Mouse (Mus musculus) left cerebral cortex, postnatal 14 days (tissue): ENCODE data around the gene Trem3. TPM values are rescaled to one million over a fixed set of nuclear protein-coding genes. Genes with fewer than 3 reads are reported as not detected.
A peak's percentile ranks its signal among the peaks of the same experiment; 100 is the strongest.

Source experiments
- DNase-seq, 2 experiments: peaks; one replicate each; pipeline ENCODE4 v3.0.0; 2021 to 2022; ENCODE audit warnings: low spot score in 2 of 2, mixed read lengths in 1 of 2
- intact Hi-C: fragments of 180-260 bp; cut with DNase I; formaldehyde crosslinking; loops from one replicate; pipeline ENCODE4 v1.15.1; 2025
- long read RNA-seq, 2 experiments: library from polyadenylated mRNA; stranded (forward); transcript quantifications; one replicate each; pipeline ENCODE4 v2.0.0; 2021
- total RNA-seq, 2 experiments: library from RNA; stranded (reverse); gene quantifications; 2 replicates each; pipeline ENCODE4 v1.2.3; 2021

The Trem3 gene
- total RNA-seq, result under 1 TPM; 0.48 to 0.57 TPM
- long read RNA-seq, experiment 1, partial matches to known transcripts, result 1 of 1 reads
- long read RNA-seq, experiment 1, other reads (novel, unspliced or antisense), result 0 of 1 reads
- long read RNA-seq, experiment 2, partial matches to known transcripts, result 2 of 2 reads
- long read RNA-seq, experiment 2, other reads (novel, unspliced or antisense), result 0 of 2 reads

- intact Hi-C loops, result no loop called here
- DNase-seq, result no peak
Measured at GRCm38 (mm10) chr17:48247221-48247928, at the start of gene Trem3. Gene Trem3, plus strand, starts transcription at chr17:48247777.

DNA sequence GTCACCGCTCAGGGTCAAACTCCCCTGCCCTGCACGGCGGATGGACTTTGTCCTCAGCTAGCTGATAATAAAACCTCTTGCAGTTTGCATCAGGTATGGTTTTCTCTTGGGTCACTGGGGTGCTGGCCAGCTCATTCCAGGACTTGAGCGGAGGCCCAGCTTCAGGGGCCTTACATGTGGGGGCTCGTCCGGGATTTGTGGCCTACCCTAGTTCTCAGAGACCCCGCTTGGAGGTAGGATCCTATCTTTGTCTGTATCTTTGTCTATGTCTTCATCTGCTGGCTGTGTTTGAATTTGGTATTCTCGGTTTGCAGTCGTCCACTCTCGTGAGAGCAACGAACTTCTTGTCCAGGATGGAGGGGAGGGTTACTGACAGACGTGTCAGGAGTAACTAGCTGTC lies 44.5 kb upstream of the Trem3 start:
- DNase-seq, result no peak
- intact Hi-C loops, result no loop called here

DNA sequence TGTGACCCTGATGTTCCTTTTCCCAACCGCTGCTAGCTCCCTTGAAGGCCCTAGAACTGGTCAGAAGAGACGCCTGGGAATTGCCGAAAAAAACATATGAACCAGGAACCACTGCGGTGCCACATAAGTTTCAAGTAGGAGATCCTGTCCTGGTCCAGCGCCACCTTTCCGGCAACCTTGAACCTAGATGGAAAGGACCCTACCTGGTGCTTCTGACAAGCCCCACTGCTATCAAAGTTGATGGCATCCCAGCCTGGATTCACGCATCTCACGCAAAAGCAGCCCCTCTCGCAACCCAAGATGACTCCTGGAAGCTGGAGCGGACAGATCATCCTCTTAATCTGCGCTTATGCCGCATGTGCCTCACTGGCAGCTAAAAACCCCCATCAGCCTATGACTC lies 35.0 kb upstream of the Trem3 start:
- intact Hi-C loops, result no loop called here
- no peak for DNase-seq

- DNase-seq, result no peak
- intact Hi-C loops, result no loop called here
Measured at GRCm38 (mm10) chr17:48213511-48213910, 34.1 kb upstream of the Trem3 start.

- intact Hi-C loops, result no loop called here
- DNase-seq, result no peak
Measured at GRCm38 (mm10) chr17:48215429-48215828, 32.1 kb upstream of the Trem3 start.

- no peak for DNase-seq
- intact Hi-C loops, result no loop called here
Measured at GRCm38 (mm10) chr17:48230680-48231079, 16.9 kb upstream of the Trem3 start.

DNA sequence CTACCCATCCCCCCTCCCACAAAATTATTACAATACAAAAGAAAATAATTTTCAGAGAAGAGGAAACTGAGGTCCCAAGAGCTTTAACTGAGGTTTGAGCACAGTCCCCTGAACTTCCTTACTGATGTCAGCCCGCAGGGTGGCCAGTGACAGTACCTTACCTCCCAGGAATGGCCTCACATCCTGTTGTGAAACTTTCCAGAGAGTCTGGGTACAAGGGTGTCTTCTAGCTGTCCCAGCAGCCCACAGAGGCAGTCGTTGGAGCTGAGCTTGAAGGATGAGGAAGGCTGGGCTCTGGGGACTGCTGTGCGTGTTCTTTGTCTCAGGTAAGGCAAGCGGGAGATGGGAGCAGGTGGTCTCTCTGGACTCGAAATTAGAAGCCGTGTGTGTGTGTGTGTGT lies 15.1 kb upstream of the Trem3 start, which contains the start of gene Trem1:
Gene Trem1, plus strand, starts transcription at position 251 of the 400 bp plus-strand sequence.
- intact Hi-C loops, result no loop called here
- no peak for DNase-seq

GRCm38 (mm10) chr17:48233789-48234188 lies 13.8 kb upstream of the Trem3 start:
- DNase-seq, result no peak

DNA sequence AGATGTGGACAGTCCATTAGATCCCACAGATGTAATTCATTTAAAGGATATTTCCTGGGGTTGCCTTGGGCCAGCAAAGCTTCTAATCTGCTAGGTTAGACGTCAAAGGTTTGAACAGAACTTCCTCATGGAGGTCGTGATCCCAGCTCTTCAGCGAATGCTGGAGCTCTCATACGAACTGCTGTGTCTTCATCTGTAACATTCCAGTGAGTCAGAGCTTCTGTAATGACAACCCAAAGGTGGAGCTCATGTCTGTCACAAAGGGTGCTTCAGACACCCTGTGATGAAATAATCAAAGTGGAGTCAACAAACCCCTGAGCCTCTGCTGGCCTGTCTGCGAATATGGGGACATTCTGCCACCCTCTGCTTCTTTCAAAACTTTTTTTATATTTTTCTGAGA lies 13.0 kb upstream of the Trem3 start:
- intact Hi-C loops, result no loop called here
- DNase-seq, result no peak

More at GRCm38 (mm10) chr17:48233789-48234188, 13.8 kb upstream of the Trem3 start:
- intact Hi-C loops, result no loop called here

GRCm38 (mm10) chr17:48235773-48236370 lies 11.7 kb upstream of the Trem3 start:
- intact Hi-C loops, result no loop called here

GRCm38 (mm10) chr17:48237621-48238020 lies 10.0 kb upstream of the Trem3 start:
- intact Hi-C loops, result no loop called here
- no peak for DNase-seq

More at GRCm38 (mm10) chr17:48235773-48236370, 11.7 kb upstream of the Trem3 start:
- DNase-seq, result no peak

GRCm38 (mm10) chr17:48249039-48249438 lies 1.5 kb downstream of the Trem3 start:
- intact Hi-C loops, result no loop called here
- DNase-seq, result peak in 1 of 2 experiments; percentile 17

DNA sequence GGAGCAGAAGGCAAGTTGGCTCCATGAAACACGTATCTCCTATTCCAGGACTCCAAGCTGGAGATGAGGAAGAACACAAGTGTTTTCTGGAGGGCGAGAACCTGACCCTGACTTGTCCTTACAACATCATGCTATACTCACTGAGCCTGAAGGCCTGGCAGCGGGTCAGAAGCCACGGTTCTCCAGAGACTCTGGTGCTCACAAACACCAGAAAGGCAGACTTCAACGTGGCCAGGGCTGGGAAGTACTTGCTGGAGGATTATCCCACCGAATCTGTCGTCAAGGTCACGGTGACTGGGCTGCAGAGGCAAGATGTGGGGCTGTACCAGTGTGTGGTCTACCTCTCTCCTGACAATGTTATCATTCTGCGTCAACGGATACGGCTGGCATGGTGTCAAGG lies 1.9 kb downstream of the Trem3 start:
- DNase-seq, result no peak
- intact Hi-C loops, result no loop called here

- intact Hi-C loops, result no loop called here
- no peak for DNase-seq
Measured at GRCm38 (mm10) chr17:48250631-48251030, 3.1 kb downstream of the Trem3 start.

- intact Hi-C loops, result no loop called here
- DNase-seq, result no peak
Measured at GRCm38 (mm10) chr17:48256575-48256974, 9.0 kb downstream of the Trem3 start.

GRCm38 (mm10) chr17:48261868-48262267 lies 14.3 kb downstream of the Trem3 start:
- intact Hi-C loops, result no loop called here
- no peak for DNase-seq

DNA sequence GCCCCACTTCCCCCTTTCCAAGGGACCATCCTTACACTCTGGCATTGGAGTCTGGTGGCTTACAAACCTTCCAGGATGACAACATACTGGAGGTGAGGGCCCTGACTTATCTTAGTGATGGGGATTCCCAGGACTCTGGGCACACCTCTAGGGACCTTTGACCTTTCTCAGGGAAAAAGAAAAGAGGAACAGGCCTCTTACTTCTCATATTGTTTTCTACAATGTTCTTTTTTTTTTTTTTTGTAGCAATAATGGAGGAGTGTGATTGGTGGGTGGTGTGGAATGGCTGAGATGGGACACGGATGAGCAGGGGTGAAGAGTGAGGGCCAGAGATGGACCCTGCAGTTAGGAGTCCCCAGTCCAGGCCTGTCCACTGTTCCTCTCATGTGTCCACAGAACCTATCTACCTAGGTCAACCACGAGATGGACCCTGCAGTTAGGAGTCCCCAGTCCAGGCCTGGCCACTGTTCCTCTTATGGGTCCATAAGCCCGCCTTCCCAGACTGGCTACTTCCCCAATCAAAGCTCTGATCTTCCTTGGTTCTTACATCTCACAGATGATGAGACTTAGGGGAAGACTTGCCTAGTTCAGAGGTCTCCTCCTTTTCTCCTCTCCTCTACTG lies 16.3 kb downstream of the Trem3 start, which contains the start of gene Treml4:
Gene Treml4, plus strand, starts transcription at position 555 of the 622 bp plus-strand sequence.
- intact Hi-C loops, result no loop called here
- no peak for DNase-seq

GRCm38 (mm10) chr17:48264662-48265061 lies 17.1 kb downstream of the Trem3 start:
- intact Hi-C loops, result no loop called here

GRCm38 (mm10) chr17:48266138-48266537 lies 18.6 kb downstream of the Trem3 start:
- intact Hi-C loops, result no loop called here
- DNase-seq, result no peak

More at GRCm38 (mm10) chr17:48264662-48265061, 17.1 kb downstream of the Trem3 start:
- no peak for DNase-seq

DNA sequence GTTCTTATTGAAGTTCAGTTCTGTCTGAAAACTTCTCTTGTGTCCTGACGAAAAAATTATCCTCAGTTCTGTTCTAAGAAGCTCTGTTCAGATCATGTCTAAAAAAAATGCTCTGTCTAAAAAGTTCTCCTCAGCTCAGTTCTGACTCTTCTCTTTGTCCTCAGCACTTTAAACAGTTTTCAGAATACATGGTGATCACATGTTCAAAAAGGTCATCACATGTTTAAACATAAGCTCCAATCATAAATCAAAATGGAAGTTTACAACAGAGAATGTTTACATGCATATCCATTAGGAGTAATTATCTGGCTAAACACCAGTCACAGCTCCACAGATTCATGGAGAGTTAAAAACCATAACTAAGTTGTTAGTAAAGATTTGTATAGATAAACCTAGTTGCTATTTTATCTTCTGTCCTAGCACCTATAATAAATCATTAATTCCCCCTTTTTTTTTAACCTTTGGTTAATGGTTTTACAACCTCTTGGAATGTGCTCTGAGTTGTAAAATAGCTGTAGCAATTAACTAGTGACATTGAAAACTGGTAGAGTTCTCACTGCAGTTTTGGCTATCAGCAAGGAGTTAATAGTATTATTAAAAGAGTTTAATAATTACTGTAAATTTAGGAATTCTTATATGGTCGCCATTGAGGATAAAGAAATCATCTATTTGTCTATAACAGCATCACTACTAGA lies 19.2 kb downstream of the Trem3 start:
- intact Hi-C loops, result no loop called here

More for the DNA sequence above, 19.2 kb downstream of the Trem3 start:
- no peak for DNase-seq
